Mouse (Mus musculus) testis, adult 2 months (tissue): ENCODE data around the gene Ptpre. TPM values are rescaled to one million over a fixed set of nuclear protein-coding genes. Genes with fewer than 3 reads are reported as not detected.

Source experiments
- H3K27ac ChIP-seq: fragments of 200-500 bp; 2 replicates; pipeline ENCODE4 v1.5.1; 2012; ENCODE audit warnings: low read depth, low read length; ENCODE audit not compliant: control insufficient read depth, insufficient read depth
- H3K27me3 ChIP-seq: fragments of 200-500 bp; 2 replicates; pipeline ENCODE4 v1.6.1; 2012; ENCODE audit warnings: mild to moderate bottlenecking, low read length, moderate library complexity; ENCODE audit not compliant: control insufficient read depth, insufficient read depth
- H3K36me3 ChIP-seq: fragments of 200-500 bp; 2 replicates; pipeline ENCODE4 v1.6.1; 2012; ENCODE audit warnings: mild to moderate bottlenecking, low read length; ENCODE audit not compliant: control insufficient read depth, insufficient read depth
- H3K4me1 ChIP-seq: fragments of 200-500 bp; 2 replicates; pipeline ENCODE4 v1.6.1; 2012; ENCODE audit warnings: low read length; ENCODE audit not compliant: control insufficient read depth, insufficient read depth
- H3K4me3 ChIP-seq: fragments of 200-500 bp; 2 replicates; pipeline ENCODE4 v1.5.1; 2012; ENCODE audit warnings: low read depth, mild to moderate bottlenecking, low read length, moderate library complexity, mixed read lengths; ENCODE audit not compliant: control insufficient read depth
- CTCF ChIP-seq: fragments of 200-500 bp; IDR thresholded peaks from 2 replicates; pipeline ENCODE4 v1.5.1; 2012; ENCODE audit warnings: low read depth, mild to moderate bottlenecking, inconsistent platforms, low read length, moderate library complexity; ENCODE audit not compliant: control insufficient read depth, insufficient read depth, insufficient replicate concordance
- POLR2A ChIP-seq: fragments of 200-500 bp; IDR thresholded peaks from 2 replicates; pipeline ENCODE4 v1.6.1; 2012; ENCODE audit warnings: low read depth, mild to moderate bottlenecking, inconsistent platforms, low read length, moderate library complexity; ENCODE audit not compliant: control insufficient read depth
- polyA plus RNA-seq: library from polyadenylated mRNA; depleted of rRNA; stranded (reverse); fragments of >200 nt; gene quantifications from 2 replicates; pipeline ENCODE4 v1.2.3, GENCODE M21; 2012

Gene Ptpre
- polyA plus RNA-seq, 1 experiment, result 7.2 TPM

DNA sequence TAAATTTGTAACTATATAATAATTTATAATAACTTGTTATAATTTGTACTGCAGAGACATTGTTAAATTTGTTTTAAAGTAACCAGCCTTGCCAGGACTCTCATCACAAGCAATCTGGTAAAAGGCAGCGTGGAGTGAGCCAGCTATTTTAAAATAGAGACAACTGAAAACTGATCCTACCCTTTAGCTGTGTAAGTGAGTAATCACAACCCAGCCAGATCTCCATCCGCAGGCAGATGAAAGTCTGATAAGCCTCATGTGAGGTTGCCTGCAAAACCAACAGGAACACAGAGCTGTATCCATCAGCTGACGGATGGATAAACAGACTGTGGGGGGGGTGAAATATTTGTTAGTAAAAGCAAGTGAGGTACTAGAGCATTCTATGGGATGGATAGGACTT lies 62.8 kb downstream of the Ptpre start:
- Histone ChIP-seq H3K27me3 (no peaks in the 10 kb centered on the region), H3K36me3 (no peaks in the 10 kb centered on the region), H3K27ac (no peak overlapping the region), H3K4me1 (peaks cover 3% of the 10 kb centered on the region; the same call in 1 of the 2 replicates), H3K4me3 (no peak overlapping the region)
- no peak for TF ChIP-seq CTCF
- TF ChIP-seq POLR2A, result no peak

DNA sequence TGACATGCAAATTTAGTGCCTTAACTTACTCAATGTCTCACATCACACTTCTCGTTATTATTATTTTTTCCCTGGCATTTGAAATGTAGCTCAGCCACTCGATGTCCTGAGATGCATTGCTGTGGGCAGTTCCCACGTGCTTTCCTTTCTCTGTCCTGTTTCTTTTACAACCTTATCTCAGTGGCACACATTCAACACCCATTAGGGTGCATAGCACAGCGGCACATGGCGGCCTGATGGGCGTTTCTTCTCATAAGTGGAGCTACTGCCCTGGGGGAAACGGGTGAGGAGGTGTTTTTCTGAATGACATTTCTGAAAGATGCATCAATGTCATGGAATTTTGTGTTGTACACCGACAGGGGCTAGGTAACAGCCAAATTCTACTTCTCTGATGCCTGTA lies 64.3 kb downstream of the Ptpre start:
- H3K4me1 ChIP-seq, result peaks cover 2% of the 10 kb centered on the region; the same call in 1 of the 2 replicates
- TF ChIP-seq CTCF (no peak), POLR2A (no peak)
- H3K4me3 ChIP-seq, result no peak overlapping the region
- no peaks in the 10 kb centered on the region for H3K27me3 ChIP-seq
- H3K36me3 ChIP-seq, result no peaks in the 10 kb centered on the region
- no peak overlapping the region for H3K27ac ChIP-seq

DNA sequence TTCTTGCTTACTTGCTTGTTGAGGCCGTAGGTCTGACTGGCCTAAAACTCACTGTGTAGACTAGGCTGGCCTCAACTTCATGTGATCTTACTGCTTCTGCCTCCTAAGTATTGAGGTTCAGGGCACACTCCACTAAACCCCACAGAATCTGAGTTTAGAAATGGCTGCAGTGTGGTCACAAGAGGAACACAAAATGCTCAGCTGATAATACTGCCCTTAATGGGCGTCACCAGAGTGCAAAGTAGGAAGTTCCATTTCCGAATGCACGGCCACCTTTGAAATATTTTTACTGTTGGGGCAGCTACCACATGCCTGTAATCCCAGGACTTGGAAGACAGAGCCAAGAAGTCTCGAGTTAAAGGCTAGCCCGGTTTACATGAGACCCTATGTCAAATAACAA lies 65.0 kb downstream of the Ptpre start:
- peaks cover 2% of the 10 kb centered on the region; the same call in 1 of the 2 replicates for H3K4me1 ChIP-seq
- no peak for TF ChIP-seq CTCF
- no peak for TF ChIP-seq POLR2A
- no peak overlapping the region for H3K4me3 ChIP-seq
- no peaks in the 10 kb centered on the region for H3K36me3 ChIP-seq
- H3K27ac ChIP-seq, result no peak overlapping the region
- H3K27me3 ChIP-seq, result no peaks in the 10 kb centered on the region

DNA sequence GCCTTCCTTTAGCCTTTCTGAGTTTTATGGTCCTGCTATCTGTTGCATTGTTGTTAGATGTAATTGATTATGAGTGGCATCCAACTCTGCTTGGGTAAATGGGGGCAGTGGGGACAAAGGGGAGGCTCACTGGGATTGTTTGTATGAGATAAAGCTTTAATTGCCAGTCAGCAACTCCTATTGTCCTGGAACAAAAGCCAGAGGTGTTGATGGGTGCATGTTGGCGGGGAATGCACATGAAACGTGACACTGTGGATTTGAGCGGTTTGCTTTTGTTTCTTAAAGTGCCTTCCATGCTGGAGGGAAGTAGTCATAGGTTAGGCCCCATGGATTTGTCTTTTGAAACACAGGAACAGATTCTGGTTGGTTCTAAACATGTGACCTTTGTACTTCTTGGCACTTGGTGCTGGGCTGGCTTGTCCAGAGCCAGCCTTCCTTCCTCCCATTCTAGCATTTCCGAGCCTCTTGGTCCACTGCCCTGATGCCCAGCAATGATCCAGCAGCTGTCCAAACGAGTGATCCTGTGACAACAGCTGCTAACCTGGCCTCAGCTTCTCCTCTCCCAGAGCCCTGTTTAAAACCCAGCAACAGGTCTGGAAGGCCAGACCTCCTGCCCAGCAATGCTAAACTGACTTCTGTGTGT lies 65.7 kb downstream of the Ptpre start:
- H3K27ac ChIP-seq, result no peak overlapping the region
- no peaks in the 10 kb centered on the region for H3K27me3 ChIP-seq
- no peak overlapping the region for H3K4me3 ChIP-seq
- no peaks in the 10 kb centered on the region for H3K36me3 ChIP-seq
- TF ChIP-seq CTCF (no peak), POLR2A (no peak)
- H3K4me1 ChIP-seq, result peaks cover 2% of the 10 kb centered on the region; the same call in 1 of the 2 replicates

DNA sequence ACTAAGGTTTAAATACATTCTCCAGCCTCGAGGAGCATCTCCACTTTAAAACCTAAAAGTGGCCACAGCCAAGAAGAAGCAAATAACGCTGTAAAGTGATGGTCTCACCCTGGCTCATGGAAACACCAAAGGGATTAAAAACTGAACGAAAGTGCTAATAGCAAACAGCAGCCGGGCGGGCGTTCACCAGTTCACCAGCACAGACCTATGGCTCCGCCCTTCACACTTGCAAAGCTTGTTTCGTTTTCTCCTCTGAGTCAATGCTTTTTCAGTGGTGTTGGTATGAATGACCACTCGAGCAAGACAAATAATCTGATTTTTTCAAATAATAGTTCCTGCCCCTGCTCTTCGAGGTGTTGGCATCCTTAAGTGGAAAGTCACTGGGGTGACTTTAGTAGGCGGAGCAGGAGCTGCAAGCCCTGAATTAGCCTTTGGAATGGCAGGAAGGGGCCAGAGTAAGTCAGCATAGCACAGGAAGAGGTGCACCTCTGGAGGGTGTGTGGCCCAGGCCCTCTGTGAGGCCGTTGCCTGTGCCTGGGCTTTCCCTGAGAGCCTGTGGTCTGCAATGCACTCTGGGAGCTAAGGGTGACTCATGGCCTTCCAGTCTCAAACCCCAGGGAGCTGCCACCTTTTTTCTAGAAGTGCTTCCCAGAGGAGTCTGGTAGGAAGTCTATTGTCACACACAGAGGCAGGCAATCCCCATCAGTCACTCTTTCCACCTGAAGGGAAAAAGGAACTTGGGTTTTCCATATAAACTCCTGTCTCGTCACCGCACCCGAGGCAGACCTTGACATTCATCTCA lies 67.9 kb downstream of the Ptpre start:
- TF ChIP-seq POLR2A (no peak), CTCF (no peak)

DNA sequence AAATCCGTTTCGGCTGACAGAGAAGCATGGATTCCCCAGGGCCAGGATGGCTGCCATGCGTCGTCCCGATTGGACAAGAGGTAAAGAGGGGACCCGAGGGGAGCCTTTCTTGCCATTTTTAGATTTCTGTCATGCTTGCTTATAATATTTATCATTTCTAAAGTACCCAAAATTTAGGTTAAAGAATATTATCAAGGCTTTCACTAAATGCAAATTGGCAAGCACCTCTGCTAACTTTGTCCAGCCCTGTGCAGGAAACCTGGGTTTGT lies 68.5 kb downstream of the Ptpre start:
- peaks cover 2% of the 10 kb centered on the region for H3K4me1 ChIP-seq
- H3K27ac ChIP-seq, result no peak overlapping the region
- TF ChIP-seq POLR2A (no peak), CTCF (no peak)

More for the DNA sequence above, 67.9 kb downstream of the Ptpre start:
- H3K36me3 ChIP-seq, result no peaks in the 10 kb centered on the region
- H3K4me1 ChIP-seq, result peaks cover 2% of the 10 kb centered on the region
- no peak overlapping the region for H3K4me3 ChIP-seq
- no peaks in the 10 kb centered on the region for H3K27me3 ChIP-seq
- no peak overlapping the region for H3K27ac ChIP-seq

DNA sequence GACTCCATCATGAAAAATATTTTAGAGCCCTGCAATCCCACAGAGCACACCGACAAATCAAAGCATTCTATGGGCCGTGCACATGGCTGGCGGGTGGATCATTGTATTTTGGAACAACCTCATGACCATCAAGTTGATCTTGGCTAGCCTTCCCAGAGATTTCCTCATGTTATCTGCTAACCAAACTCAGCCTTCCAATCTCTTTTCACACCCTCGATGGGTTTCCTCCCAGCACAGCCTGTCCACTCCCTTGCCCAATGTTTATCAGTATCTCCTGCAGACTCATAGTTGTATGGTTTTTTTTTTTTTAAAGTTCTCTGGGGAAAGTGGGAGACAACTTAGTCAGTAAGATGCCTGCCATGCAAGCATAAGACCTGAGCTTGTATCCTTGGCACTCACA lies 70.9 kb downstream of the Ptpre start:
- no peak overlapping the region for H3K4me3 ChIP-seq

More for the DNA sequence above, 68.5 kb downstream of the Ptpre start:
- Histone ChIP-seq H3K36me3 (no peaks in the 10 kb centered on the region), H3K27me3 (no peaks in the 10 kb centered on the region), H3K4me3 (no peak overlapping the region)

More for the DNA sequence above, 70.9 kb downstream of the Ptpre start:
- Histone ChIP-seq H3K36me3 (no peaks in the 10 kb centered on the region), H3K27ac (no peak overlapping the region; the same call in 1 of the 2 replicates), H3K4me1 (peaks cover 2% of the 10 kb centered on the region), H3K27me3 (no peaks in the 10 kb centered on the region)
- TF ChIP-seq POLR2A, result no peak
- TF ChIP-seq CTCF, result no peak
